Comparison of ENCODE assay signal across 2 mouse cellular contexts in the genomic region with DNA sequence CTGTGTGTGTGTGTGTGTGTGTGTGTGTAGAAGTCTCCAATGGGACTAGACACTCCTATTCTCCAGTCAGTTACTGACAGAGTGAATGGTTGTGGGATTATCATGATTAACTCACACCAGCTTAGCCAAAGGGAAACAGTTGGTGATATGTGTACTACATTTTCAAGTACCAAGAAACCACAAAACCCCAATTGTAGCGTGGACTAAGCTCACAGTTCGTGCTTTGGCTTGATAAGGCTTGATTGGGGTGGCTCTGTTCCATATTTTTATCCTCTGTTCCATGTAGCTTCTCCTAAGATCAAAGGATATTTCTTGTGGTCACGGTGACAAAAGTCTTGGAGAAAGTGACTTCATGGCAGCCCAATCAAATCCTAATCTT.
TF ChIP-seq lines count a peak whose summit lies in the region.

No protein-coding gene starts in this region.

TF ChIP-seq in CH12.LX, 34 proteins besides CTCF, POLR2A, EP300 and RAD21 (continued from another document):
- TF ChIP-seq KAT2A (IDR thresholded peaks at IDR 0.05; ENCODE audit: insufficient replicate concordance, low read length) (no peak), TBP (conservative IDR thresholded peaks at IDR 0.05; ENCODE audit: low read depth, low read length) (no peak), NRF1 (IDR thresholded peaks at IDR 0.05; ENCODE audit: low read depth, low read length) (no peak), MAZ (IDR thresholded peaks at IDR 0.05; ENCODE audit: low read depth, low read length) (no peak), ZC3H11A (IDR thresholded peaks at IDR 0.05; ENCODE audit: low read depth, low read length) (no peak), SMC3 (IDR thresholded peaks at IDR 0.05; ENCODE audit: low read depth, low read length) (no peak), POLR2AphosphoS2 (IDR thresholded peaks at IDR 0.05; ENCODE audit: low read depth, low read length) (no peak), USF1 (IDR thresholded peaks at IDR 0.05; ENCODE audit: low read depth, low read length) (no peak), RCOR1 (conservative IDR thresholded peaks at IDR 0.05; ENCODE audit: low read depth, low read length) (no peak), SIN3A (IDR thresholded peaks at IDR 0.05; ENCODE audit: low read length) (no peak), E2F4 (IDR thresholded peaks at IDR 0.05; ENCODE audit: insufficient replicate concordance, low read depth, low read length) (no peak), MEF2A (IDR thresholded peaks at IDR 0.05; ENCODE audit: borderline replicate concordance, low read depth, low read length) (no peak), ZNF384 (IDR thresholded peaks at IDR 0.05; ENCODE audit: low read depth, low read length) (no peak), MAFK (IDR thresholded peaks at IDR 0.05; ENCODE audit: insufficient replicate concordance, low read length) (no peak)

TF ChIP-seq in MEL, 35 proteins besides CTCF, POLR2A, EP300 and RAD21 (continued from another document):
- TF ChIP-seq ZNF384 (IDR thresholded peaks at IDR 0.05; ENCODE audit: low read depth, low read length) (no peak), CHD1 (IDR thresholded peaks at IDR 0.05; ENCODE audit: low read depth, low read length) (no peak), TBP (IDR thresholded peaks at IDR 0.05; ENCODE audit: low read depth, low read length) (no peak), TAL1 (IDR thresholded peaks at IDR 0.05; ENCODE audit: low read length) (peak; percentile 83), USF1 (IDR thresholded peaks at IDR 0.05; ENCODE audit: low read depth, low read length) (no peak), MYB (IDR thresholded peaks at IDR 0.05; ENCODE audit: low read depth, low read length) (peak; percentile 61; the same call in 1 of the 2 replicates), RCOR1 (IDR thresholded peaks at IDR 0.05; ENCODE audit: low read depth, low read length) (peak; percentile 96), NRF1 (IDR thresholded peaks at IDR 0.05; ENCODE audit: insufficient read depth, low read depth, low read length, poor library complexity, severe bottlenecking) (no peak), UBTF (IDR thresholded peaks at IDR 0.05; ENCODE audit: borderline replicate concordance, insufficient read depth, low read depth, low read length) (no peak), KAT2A (conservative IDR thresholded peaks at IDR 0.05; ENCODE audit: low read depth, low read length) (no peak), MEF2A (IDR thresholded peaks at IDR 0.05; ENCODE audit: extremely low read depth, insufficient replicate concordance, low read depth, low read length, poor library complexity, severe bottlenecking) (no peak), ETS1 (IDR thresholded peaks at IDR 0.05; ENCODE audit: low read depth, low read length) (peak; percentile 74), HCFC1 (IDR thresholded peaks at IDR 0.05; ENCODE audit: low read depth, low read length) (no peak), SIN3A (IDR thresholded peaks at IDR 0.05; ENCODE audit: low read length) (0 out of 2 replicates have a peak, but pooled peaks have one; percentile 0), MAFK (IDR thresholded peaks at IDR 0.05; ENCODE audit: borderline replicate concordance, low read depth, low read length) (peak; percentile 1; the same call in 1 of the 2 replicates), MAX (IDR thresholded peaks at IDR 0.05; ENCODE audit: low read length) (no peak), POLR2AphosphoS2 (IDR thresholded peaks at IDR 0.05; ENCODE audit: low read length) (no peak), GATA1 (IDR thresholded peaks at IDR 0.05; ENCODE audit: low read depth, low read length) (peak; percentile 89), ZMIZ1 (IDR thresholded peaks at IDR 0.05; ENCODE audit: low read depth, low read length) (no peak), NELFE (IDR thresholded peaks at IDR 0.05; ENCODE audit: low read depth, low read length) (no peak), ZC3H11A (IDR thresholded peaks at IDR 0.05; ENCODE audit: low read depth, low read length) (no peak), TCF12 (IDR thresholded peaks at IDR 0.05; ENCODE audit: low read depth, low read length) (peak; percentile 87), CHD2 (IDR thresholded peaks at IDR 0.05; ENCODE audit: low read length) (no peak)
